Mouse (Mus musculus) cerebellum, postnatal 14 days (tissue): ENCODE results near the gene Arl2bp.

Experiments
- DNase-seq, 2 experiments: peaks; one replicate each; pipeline ENCODE4 v3.0.0; 2021; ENCODE audit warnings: mixed read lengths in 2 of 2

Arl2bp gene

DNA sequence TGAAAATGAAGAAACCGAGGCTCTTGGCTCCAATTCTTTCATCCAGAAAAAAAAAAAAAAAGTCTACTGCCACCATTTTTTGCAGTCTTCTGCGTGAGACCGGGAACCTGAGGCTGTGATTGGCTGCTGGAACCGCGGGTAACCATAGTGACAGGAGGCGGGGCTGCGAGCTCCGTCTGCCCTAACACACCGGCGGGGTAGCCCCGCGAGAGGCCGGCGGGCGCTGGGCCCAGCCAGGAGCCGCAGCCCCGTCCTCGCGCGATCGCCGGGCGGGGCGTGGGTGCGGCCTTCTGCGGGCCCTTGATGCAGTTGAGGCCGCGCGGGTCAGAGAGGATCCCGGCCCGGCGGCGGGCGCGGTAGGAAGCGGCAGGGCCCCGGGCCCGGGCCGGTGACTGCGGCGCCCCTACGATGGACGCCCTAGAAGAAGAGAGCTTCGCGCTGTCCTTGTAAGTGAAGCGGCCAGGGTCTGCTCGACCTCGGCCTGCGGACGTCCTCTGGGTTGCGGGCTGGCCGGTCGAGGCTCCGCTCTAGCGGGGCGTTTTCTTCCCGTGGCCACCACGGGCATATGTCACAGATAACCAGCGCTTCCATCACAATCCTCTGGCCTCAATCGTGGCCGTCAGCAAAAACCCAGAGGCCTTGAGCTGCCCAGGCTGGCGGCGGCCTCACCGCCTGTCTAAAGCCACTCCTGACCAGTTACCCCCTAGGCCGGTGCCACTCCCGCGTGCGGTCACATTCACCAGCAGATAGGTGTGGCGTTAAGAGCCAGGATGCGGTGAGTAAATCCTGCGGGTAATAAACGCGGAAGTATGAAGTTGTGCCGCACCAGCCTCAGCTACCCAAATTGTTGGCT lies at the start of gene Arl2bp:
Arl2bp (plus strand) TSS at position 145 of the 853 bp plus-strand sequence.
- peak; percentile 95 to 96 for DNase-seq

DNA sequence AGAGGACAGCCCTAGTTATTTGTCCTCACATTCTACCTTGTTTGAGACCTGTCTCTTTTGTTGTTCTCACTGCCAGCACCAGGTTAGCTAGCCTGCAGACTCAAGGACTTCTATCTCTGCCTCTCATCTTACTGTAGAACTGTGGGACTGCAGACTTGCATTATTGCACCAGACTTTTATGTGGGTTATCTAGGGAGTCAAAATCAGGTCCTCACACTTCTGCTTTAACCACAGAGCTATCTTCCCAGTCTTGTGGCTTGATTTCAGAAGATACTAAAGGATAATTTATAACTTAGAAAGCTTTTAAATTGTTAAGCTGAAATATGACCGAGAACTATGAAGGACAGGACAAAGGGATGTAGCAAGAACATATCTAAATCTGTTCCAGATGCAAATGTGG lies 41.5 kb upstream of the Arl2bp start:
- no peak for DNase-seq

DNA sequence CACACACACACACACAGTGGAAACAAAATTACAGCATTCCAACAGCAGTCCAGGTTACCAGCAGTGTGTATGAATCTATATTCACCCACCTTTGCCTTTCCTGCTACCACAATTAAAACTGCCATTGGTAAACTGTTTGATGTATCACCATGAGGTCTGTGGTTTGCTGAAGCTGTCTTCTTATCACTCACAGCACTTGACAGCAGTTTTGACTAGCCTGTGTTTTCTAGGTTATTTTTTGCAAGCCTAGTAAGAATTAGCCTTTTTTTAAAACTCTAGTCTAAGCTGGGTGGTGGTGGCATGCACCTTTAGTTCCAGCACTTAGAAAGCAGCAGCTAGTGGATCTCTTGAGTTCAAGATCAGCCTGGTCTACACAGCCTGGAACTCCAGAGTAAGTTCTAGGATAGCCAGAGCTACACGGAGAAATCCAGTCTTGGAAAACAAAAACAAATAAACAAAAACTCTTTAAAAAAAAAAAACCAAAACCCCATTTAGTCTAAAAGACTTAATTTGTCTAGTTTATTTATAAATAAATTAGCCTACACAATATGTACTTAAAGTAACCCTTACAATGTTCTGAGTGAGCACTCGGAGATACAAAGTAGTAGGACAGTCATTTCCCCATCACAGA lies 32.7 kb upstream of the Arl2bp start:
- DNase-seq, result no peak

DNA sequence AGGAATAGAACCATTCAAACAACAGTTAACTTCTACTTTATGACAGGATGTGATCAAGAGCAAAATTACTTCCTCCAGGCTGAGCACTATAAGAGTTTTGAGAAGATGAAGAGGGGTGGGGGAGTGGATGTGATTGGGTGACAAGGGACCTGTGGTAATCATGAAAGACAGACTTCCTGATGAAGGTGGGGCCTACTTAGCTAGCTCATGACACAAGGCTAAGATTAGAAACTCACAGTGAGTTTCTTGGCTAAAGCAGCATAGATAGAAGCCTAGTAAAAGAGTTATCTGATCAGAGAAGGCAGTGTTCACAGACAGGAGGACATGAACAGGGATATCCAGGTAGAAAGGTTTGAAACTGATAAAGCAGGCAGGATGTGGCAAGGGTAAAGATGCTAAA lies 32.2 kb upstream of the Arl2bp start:
- DNase-seq, result no peak

DNA sequence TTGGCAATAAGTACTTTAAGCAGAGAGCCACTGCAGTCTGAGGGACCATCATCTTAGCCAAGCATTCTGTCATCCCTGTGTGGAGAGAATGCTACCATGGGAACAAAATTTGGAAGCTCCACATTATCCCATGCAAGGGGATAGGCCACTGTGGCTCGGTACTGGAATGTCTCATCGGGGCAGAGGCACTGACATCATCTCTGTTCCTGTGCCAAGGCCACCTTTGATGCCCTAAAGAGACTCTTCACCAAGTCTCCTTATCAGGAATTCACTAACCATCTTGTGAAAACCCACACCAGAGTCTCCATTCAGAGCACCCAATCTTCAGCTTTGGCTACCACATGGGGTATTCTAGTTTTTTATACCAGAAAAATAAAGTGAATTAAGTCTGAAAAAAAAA lies 25.2 kb upstream of the Arl2bp start:
- no peak for DNase-seq

DNA sequence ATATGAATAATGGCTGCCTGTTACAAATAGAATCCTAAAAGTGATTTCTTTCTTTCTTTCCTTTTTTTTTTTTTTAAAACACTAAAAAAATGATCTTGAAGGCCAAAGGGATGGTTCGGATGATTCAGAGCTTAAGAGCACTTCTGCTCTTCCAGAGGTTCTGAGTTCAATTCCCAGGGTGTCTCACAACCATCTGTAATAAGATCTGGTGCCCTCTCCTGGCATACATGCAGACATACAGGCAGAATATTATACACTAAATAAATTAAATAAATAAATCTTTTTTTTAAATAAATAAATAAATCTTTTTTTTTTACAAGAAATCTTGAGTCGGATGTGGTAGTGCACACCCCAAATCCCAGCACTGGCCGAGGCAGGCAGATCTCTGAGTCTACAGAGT lies 24.5 kb upstream of the Arl2bp start:
- no peak for DNase-seq

DNA sequence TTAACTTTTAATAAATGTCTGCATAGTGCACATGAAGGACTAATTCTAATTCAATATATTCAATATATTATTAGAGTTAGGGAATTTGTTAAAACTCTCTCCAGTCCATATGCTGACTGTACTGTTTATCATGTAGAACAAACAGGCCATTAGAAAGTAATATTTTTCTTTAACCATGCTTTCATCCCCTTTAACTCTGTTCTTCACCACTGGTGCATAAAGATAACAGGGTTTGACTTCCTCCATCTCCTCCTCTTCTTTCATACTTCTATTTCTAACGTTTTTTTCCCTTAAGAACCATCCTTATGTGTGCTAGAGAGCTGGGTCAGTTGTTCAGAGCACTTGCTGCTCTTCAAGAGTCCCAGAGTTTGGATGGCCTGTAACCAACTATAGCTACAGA lies 21.2 kb upstream of the Arl2bp start:
- DNase-seq, result no peak

DNA sequence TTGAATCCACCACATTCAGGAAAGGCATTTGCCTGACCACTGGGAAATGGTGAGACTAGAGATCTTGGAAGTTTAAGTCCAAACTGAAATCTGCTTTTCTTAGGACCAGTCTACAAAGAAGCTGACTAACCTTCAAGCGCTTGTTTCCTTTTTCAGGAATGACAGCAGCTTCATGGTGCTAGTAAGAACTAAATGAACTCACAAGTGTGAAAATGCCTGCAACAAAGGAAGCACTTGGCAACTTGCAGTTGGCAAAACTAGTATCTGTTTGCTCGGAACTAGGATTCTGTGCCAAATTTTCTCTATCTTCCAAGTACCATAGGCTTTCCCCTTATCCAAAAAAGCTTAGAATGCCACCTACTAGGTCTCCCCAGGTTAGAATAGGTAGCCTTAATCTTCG lies 20.2 kb upstream of the Arl2bp start:
- DNase-seq, result no peak

DNA sequence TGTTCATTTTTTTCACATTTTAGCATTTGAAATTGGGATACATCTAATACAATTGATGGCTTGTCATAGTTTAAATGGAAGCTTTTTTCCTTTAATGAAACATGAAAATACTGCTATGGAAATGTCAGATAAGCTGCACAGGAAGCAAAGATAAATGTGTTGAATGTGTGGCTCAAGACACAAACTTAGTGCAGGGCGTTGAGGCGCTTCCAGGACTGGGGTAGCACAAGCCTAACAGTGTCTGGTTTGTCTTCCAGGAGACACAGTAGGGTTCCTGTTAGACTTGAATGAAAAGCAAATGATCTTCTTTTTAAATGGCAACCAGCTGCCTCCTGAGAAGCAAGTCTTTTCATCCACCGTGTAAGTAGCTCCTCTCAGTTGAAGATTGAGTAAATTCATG lies 16.9 kb upstream of the Arl2bp start:
- DNase-seq, result no peak

DNA sequence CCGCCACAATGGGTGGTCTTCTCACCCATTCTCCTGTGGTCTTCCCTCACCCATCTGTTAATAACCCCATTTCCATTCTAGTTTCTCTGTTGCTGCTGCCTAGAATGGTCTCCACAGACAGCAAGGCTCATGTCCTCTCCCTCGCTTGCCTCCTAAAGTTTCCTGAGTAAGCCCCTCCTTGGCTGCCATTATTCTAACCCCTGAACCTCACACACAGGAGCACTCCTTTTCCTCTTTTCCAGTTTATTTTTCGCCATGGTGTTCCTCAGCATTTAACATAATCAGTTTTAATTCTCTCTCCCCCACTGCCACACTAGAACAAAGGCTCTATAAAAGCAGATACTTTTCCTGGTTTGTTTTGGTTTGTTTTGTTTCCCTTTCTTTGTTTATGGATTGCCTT lies 13.4 kb upstream of the Arl2bp start:
- no peak for DNase-seq

DNA sequence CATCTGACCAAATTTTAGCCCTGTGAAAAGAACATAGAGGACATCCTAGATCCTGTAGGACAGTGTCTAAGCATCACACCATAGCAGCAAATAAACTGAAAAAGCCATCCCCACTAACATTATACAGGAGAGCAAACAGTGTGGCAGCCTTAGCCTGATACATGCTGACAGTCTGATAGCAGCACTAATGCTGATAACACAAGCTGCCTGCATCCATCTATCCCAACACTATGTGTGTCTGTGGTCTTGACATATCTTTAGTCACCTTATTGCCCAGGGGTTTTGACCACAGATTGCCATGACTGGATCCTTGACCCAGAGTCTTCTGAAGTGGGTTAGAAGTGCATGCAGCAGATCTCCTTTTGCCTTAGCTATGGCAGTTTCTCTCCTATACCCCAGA lies 11.4 kb upstream of the Arl2bp start:
- DNase-seq, result no peak

DNA sequence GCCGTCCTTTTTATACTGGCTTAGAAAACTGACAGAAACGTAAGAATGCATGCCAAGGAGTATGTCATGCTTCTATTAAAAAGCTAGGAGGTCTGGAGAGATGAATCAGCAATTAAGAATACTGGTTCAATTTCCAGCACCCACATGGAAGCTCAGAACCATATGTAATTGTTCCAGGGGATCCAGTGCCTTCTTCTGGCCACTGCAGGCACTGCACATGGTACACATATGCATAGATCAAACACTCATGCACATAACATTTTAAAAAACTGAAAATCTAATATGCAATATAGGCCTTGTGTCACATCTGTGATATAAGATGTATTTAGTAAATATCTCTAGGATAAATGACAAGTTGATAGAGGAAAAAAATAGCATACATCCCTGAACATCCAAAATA lies 8.4 kb upstream of the Arl2bp start:
- no peak for DNase-seq

DNA sequence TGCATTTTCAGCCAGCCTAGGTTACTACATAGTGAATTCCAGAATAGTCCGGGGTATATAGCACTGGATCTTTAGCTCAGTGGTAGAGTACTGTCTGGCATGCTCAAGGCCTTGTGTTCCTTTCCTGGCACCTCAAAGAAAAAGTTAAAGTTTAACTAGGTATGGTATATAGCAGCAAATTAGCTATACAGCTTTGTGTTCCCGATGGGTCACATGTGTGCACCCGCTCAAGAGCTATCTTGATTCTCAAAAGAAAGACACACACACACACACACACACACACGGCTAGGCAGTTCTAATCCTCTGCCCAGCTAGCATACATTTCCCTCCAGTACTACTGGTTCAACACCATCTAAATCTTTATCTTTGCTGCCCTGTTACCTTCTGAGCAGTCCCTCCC lies 6.0 kb upstream of the Arl2bp start:
- no peak for DNase-seq

DNA sequence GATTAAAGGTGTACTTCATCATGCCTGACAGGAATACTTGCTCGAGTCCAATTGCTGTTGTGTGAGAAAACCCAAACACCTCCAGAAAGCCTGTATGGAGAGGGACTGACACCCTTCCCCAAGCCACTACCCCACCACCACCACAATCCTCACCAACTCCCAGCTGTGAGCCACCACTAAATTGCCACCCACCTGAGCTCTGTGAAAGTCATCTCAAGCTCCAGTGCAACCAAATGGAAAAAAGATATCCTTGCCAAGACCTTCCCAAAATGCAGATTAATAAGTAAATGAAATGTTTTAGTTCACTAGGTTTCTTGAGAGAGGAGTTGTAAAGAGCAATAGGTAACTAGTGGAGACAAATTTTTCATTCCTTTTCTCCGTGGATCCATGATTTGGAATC lies 1.7 kb upstream of the Arl2bp start:
- DNase-seq, result no peak

DNA sequence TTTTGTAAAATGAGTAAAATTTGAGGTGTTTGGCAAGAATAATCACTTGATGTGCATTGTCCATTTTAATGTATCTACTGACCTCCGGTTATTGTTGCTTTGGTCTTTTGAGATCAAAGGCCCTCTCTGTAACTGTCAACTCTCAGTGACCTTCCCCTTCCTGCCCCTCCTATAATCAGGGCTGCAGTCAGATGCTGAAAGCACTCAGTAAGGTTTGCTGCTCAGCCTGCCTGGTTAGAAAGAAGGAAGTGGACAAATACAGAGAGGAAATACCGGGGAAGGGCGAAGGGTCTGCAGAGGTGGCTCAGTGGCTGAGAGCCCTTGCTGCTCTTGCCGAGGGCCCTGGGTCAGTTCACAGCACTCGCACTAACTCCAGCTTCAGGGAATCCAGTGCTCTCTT lies 8.0 kb downstream of the Arl2bp start:
- DNase-seq, result no peak

DNA sequence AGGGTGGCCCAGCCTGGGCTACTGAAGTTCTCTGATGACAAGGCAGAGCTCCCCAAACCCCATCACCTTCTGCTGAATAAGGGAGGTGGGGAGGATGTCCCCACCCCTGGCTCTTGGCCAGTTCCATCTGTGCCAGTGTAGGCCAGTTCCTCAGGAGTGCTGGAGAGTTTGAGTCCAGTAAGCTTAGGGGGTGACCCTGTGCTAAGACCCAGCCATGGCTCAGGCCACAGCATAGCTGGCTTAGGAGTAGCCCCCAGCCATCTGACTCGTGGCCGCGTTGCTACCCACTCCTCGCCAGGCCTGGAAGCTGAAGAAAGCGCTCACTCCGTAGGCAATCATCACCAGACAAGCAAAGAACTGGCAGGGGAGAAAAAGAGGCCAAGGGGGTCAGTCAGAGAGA lies 9.5 kb downstream of the Arl2bp start:
- DNase-seq, result peak in 1 of 2 experiments; percentile 40

DNA sequence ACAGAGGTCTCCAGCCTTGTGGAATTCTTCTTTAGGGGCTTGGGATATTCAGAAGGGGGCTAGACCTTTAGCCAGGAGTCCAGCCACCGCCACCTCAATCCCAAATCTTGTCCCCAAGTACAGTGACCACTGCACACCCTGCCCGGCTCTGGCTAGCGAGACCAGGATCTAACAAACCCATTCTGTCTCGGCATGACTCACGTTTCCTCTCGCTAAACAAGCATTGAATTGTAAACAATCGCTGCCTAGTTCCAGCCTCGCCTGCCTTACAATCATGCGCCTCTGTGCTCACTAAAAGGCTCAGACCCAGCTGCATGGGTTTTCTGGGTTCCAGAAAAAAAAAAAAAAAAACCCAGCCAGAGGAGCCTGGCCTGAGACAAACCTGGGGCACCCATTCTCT lies 12.2 kb downstream of the Arl2bp start:
- DNase-seq, result no peak

DNA sequence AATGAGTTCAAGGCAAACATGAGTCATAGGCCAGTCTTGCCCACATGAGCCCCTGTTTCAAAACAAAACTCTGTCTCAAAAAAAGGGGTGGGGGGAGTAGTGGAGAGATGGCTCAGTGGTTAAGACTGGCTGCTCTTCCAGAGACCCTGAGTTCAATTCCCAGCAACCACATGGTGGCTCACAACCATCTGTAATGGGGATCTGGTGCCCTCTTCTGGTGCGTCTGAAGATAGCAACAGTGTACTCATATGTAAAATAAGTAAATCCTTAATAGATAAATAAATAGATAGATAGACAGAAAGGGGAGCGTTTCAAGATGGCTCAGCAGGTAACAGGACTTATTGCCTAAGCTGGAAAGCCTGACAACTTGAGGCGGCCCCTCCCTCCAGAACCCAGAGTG lies 14.0 kb downstream of the Arl2bp start:
- no peak for DNase-seq

DNA sequence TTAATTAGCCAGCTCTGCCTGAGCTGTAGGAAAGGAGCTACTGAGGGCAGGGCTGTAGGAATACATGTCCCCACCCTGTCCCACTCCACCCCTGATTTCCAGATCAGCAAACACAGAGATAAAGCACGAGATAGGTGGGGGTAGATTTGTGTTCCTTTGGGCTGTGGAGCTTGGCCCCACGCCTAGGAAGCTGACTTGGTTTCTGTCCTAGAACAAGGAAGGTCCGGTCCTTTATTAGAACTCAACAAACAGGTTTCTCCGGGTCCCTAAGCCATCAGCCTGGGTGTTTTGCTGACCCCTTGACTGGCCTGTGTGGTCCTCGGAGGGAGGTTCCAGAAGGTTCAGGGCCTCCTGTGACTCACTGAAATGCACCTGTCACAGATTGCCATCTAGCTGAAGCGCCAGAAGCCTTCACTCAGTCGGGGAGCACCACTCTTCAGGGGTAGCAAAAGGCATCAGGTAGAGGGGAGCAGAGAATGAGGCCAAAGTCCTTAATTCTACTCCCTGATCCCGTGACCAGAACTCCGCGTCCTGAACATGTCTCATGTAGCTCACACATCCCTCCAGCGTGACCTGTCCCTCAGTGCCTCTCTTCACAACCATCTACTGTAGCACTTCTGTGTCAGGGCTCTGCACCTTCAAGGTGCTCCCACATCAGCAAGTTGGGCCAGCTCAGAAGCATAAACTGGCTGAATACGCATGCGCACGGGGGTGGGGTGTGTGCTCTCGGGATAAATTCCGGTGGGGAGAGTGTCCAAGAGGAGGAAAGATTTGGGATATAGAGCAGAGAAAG lies 16.5 kb downstream of the Arl2bp start:
- DNase-seq, result no peak

DNA sequence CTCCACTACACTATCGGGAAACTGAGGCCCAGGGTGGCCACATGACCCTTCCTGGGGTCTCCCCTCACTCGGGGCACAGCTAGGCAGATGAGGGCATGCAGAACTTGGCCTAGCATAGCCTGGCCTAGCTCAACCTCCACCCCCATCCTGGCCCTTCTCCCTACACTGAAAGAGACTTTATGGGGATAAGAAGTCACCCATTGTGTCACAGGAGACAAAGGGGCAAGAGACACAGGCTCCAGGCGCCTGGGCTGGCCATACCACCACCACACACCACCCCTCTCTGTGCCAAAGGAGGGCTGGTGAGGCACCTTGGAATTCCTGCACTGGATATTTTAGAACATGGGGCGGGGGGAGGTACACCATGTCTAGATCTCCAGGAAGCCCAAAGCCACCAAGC lies 17.9 kb downstream of the Arl2bp start:
- no peak for DNase-seq

DNA sequence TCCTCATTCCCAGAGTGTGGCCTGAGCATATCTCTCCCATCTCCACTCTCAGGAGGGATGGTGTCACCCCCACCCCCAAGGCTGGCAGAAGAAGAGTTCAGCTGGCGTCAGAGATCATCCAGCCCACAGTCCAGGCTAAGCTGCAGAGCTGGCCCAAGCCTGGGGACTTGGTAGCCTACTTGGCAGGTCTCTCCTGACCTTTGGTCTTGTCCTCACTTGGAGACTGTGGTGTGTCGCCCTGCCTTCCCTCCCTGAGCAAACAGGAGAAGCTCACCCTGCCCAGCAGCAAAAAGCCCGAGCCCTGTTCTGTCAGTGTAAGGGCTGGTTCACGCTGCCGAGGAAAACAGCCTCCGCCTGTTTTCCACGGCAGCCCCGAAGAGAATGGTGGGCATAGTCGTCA lies 19.6 kb downstream of the Arl2bp start:
- no peak for DNase-seq

DNA sequence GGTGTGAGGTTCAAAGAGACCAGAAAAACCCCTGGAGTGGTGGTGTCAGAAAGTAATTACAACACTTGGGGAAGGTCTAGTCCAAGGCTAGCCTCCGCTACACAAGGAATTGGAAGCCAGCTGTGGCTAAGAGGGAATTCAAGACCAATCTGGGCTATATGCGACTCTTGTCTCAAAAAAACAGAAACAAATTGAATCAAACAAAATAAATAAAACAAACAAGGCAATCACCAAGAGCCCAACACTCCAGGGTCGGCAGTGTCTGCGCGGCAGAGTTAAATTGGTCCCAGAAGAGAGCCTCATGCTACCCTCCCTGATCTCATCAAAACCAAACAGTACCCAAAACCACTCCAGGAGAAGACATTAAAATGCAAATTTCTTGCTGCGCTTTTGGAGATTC lies 28.3 kb downstream of the Arl2bp start:
- DNase-seq, result no peak

DNA sequence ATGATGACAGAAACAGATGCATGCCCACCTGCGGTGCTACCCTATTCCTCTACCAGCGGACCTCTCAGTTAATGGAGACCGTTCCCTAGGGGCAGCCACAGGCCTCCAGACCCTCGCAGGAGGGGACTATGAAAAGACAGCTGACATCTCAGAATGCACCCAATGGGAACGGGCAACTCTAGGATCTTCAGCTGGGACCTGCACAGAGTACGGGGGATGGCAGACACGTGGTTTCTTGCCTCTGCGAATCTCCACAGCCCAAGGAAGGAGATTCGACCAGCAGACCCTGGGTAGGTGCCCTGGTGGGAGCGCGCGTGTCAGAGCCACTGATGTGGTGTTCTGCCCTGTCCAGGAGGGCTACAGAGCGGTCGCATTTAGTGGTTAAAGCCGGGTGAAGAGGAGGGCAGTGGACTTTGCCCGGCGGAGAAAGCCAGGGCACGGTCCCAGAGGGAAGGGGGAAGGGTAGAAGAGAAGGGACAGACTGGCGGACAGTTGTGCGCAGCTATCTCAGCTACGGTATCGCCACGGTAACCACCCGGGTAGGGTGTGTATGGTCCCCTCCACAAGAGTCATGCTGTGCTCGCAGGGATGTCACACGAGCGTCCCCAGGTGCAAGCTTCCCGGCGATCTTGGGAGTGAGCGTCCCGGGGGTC lies 29.1 kb downstream of the Arl2bp start:
- DNase-seq, result no peak
